Mouse (Mus musculus) kidney, adult 8-10 months (tissue): Measurements from ENCODE around the gene Rgma.

Experiments
- DNase-seq, 2 experiments: peaks; one replicate each; pipeline ENCODE4 v3.0.0; 2022

The Rgma gene

DNA sequence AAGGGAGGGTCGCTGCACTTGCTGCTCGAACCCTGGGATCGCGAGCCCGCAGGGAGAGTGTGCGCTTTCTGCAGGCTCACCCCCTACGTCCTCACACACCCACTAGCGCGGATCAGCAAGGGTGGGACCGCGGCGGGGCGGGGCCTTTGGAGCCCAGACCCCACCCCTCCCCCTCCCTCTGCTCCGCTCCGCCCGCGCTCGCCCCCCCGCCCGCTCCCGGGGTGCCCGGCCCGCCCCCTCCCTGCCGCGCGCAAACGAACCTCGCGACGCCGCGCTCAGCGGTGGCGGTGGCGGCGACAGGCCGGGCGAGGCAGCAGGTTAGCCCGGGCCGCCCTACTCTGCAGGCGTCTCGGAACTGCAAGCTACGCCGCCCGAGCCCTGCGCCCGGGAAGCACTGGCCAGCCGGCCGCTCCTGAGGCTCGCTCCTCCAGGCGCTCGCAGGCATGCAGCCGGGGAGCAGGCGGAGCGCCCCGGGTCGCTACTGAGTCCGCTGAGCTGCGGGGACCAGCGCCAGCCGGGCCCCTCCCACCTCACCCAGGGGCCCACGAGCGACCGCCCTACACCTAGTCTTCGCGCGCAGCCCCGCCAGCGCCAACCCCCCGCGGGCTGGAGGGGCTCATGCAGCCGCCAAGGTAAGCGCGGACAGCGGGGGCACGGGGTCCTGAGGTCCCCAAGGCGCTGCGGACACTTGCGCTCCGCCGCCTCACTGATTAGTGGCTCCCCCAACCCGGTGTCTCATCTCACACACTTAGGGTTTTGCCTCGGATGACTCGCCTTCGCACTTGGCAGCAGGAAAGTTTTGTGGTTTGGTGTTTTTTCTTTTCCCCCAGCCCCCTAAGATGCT, at the start of gene Rgma:
TSS of gene Rgma (plus strand) at position 253 of the 844 bp plus-strand sequence.
- peak in 1 of 2 experiments; percentile 8 for DNase-seq

DNA sequence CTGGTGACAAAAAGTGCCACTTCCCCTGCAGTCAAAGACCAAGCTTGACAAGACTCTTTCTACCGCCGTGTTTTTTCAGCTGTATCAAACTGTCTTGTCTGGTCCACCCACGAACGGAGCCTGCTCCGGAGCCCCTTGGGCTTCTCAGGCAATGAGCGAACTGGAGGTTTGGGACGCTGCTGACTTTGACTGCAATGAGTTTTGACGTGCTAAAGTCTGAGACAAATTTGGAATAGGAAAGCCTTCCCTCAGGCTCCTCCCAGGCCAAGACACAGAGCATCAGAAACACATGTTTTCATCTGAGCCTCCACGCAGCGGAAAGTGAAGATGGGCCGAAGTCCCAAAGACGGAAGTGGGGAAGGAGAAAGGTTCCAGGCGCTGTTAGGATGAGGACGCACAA, 49.1 kb upstream of the Rgma start:
- DNase-seq: no peak

DNA sequence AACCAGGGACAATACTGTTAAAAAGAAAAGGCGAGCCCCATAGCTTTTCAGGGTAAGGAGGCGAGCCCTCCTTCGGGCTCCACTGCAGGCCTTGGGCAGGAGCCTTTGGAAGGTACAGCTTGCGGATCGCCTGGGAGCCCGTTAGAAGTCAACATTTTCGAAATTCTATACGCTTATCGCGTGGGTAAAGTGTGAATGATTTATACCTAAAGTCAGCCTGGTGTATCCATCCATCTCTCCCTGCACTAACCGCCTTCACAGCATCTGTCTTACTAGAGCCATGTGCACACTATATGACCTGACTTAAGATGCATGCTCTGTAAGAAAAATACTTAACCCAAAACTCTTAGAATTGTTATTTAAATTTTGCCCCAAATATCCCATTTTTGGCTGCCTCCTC, 48.6 kb upstream of the Rgma start:
- DNase-seq: no peak

DNA sequence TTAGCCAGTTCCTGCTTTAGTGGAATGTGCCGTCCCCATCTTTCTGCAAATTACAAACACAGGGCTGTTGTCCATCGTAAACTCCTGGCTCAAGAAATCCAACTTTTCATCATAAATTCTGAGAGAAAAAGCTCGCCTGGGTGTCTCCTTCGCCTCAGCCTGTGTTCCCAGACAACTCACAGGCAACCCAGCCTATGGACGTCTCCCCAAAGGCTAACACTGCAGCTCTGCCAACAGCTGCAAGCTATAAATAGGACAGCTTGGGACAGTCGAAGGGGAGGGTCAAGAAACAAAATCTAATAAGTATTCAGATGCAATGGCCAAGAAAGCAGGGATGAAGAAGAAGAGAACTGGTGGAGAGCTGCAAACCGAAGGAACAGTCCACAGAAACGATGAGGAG, 48.1 kb upstream of the Rgma start:
- no peak for DNase-seq

DNA sequence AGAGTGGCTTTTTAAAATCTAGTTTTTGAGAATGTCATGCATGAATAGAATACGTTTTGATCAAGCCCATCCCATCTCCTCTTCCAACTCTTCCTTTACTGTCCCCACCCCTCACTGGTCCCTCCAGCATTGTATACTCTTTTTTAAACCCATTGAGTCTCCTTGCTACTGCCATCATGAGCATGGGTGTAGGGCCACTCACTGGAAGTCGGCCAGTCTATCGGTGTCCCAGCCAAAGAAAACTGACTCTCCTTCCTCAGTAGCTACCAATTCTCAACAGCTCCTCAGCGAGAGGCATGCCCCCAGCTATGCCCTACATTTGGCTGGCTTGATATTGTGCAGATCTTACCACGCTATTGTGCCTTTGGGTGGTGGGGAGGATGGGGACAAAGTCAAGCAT, 47.7 kb upstream of the Rgma start:
- DNase-seq: no peak

DNA sequence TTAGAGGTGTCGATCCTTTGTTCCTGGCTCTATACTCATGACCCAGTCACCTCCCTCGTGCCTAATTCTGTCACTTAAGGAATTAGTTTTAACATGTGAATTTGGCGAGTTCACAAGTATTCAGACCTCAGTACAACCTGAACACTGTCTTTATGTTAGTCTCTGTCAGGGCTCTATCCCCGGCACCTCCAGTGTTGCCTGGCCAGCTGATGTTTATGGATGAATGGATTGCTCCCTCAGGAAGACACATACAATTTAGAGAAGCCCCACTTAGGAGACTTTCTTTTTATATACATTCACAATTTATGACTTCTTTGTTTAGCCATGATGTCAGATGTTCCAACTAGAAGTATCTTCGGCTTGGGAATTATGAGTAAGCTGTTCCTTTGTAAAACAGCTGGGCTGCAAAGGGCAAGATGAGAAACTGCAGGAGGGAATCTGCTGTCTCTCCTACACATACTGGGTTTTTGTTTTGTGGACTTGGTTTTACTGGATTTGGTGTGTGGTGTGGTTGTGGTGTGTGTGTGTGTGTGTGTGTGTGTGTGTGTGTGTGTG, 46.6 kb upstream of the Rgma start:
- no peak for DNase-seq

DNA sequence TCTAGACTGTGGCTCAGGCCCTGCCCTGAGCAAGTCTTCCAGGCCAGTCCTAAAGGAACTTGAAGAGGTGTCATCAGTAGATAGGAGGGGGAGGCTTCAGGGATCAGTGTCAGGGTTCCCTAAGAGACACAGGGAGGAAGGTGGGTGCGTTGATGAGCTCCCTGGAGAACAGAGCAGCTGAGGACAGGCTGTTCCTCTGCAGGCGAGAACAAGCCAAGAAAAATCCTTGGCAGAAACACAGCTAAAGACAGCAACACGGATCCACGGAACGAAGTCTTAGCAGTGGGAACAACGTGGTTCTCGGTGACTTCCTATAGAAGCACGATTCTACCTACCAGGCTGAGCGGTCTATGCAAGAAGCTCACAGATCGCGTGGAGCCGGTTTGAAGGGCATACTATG, 44.6 kb upstream of the Rgma start:
- no peak for DNase-seq

DNA sequence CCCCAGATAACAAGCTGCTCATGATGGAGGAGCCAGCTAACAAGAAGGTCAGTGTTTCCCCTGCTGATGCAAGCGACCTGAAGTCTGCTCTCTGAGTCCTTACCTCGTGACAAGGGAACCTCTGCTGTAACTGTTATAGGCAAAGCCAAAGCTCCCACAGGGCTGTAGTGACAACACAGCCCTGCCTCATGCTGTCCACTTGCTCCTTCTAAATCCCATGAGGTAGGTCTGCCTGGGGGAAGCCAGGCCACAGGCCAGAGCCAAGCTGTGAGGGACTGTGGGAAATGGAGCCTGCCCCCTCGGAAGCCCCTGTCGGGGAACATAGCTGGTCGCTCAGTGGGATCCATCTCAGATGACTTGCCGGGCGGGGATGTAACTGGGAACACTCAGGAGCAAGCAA, 43.7 kb upstream of the Rgma start:
- no peak for DNase-seq

DNA sequence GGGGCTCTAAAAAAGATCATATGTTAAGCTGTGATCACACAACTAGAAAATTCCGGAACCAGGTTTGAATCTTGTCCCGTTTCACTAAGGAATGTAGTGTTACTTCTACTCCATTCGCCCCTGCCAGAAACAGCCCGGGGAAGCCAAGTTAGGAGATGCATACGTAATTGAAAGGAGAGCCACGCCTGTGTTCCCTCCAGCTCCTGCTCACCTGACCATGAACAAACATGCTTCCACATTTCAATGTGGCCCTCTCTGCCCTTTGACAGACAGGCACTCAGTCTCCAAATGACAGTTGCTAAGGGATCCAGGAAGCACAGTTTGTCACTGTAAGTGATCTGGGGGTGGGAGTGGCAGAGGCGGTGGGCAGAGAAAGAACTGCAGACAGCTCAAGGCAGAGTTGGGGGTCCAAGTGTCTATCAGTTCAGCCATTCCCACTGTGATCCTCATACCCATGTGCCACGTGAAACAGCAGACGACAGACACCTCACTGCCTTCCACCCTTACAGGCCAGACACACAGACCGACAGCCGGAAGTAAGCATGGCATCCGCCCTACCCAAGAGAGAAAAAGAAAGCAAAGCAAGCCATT, 41.8 kb upstream of the Rgma start:
- DNase-seq: no peak

DNA sequence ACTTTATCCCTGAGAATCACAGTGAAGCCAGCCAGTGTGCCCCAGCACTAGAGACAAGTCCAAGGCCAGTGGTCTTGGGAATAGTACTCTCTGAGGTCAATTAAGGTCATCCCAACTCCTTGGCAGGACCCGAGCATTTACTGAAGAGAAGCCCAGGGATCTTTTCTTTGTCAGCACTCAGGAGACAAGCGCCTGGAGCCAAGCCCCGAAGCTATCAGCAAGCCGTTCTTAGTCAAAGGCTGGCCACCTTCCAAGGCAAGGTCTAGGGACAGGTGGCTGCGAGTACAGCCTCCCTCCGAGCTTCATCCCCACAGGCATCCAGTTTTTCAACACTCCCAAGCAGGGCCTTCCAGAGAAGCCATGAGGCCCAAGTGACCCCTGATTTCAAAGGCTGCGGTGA, 40.4 kb upstream of the Rgma start:
- DNase-seq: no peak

DNA sequence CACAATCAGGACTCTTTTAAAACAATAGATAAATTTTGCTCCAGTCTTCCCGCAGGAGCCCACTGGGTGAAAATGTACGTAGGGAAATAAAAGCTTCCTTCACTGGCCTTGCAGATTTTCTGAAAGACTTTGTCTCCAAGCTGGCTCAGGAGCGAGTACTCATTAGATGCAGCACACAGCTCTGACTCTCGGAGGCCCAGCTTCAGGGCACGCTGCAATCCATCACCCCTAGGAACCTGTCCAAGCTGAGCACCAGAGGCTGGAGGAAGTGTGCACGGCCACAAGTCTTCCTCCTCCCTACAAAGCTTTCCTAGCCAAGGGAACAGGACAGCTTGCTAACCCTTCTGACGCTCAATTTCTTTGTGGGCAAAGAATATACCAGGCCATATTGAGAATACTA, 38.9 kb upstream of the Rgma start:
- DNase-seq: no peak

DNA sequence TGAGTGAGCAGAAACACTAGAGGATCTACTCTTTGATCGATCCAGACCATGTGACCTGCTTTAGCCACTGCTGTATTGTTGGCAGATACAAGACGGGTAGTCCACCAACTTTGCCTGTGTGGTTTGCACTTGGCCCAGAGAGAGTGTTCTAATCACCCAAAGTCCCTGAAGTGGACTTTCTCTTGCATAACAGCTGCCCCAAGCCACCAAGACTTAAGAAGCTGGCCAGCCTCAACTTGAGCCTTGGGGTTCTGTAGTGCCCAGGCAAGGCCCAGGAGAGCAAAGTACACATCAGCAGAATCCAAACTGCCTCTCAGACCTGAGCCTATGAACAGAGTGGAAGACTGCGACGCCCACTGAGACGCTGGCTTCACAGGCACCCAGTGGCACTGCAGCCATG, 37.0 kb upstream of the Rgma start:
- peak; percentile 18 to 31 for DNase-seq

DNA sequence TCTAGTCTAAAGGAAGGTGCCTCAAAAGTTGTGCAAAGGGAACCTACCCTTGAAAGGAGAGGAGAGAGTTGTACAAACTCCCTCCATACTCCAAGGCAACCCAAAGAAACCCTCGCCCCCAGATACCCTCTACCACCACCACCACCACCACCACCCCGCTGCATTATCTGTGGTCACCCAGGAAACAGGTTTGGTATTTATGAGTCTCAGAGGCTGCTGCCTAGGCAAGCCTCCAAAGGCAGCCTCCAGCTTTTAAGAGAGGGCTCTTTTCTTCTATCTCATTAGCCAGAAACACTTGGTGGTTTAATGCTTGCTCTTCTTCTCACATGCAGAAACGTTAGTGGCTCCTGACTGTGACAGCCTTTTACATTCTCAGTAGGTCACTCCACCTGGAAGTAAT, 31.5 kb upstream of the Rgma start:
- no peak for DNase-seq

DNA sequence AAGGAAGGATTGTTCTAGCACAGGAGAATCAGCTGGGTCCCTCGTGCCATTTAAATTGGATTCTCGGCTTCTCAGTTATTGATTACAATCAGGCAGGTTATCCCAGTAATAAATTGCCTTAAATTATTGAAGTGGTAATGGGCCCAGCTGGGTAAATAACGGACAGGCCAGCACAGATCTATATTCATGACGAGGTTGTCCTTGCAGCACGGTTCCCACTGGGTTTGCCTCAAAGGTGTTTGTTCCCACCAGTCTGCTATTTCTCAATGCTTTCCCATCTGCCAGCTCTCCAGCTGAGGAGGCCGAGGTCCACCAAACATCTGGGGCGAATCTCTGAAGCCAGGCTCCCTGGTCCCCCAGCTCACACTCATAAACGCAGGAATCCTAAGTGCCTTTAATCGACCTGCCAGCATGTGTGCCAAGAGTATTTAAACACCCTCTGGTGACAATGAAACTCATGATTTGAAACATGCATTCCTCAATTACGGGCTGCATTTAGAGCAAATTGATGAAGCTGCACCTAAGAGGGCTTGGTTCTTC, 26.7 kb upstream of the Rgma start:
- DNase-seq: no peak

DNA sequence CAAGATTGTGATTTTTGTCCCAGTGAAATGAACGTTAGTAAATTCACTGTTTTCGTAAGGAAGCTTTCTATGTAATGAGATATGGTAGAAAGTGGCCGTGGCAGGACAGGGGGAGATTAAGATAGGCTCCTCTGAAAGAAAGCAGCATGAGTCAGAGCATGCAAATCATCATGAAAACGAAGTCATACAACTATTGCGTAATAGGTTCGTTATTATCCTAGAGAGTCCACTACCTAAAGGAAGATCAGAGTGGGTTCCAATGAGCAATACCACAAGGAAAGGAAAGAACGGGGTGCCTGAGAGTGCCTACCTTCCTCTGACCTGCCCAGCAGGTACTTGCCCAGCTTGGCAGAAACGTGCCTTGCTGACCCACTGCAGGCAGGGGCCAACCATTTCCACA, 26.2 kb upstream of the Rgma start:
- no peak for DNase-seq

DNA sequence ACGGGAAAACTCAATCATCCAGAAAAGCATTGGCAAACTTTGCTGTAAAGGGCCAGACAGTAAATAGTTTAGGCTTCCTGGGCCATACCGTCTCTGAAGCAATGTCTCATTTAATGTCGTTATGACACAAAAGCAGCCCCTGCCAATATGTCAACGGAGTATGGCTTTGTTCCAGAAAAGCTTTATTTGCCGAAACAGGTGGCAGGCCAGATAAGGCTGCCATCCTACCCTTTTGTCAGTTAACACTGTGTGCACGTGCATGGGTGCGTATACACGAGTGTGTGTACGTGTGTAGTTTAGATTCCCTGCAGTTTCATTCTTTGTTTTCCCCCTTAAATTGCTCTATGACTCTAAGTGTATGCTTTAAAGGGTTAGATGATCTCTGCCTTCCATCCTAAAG, 20.1 kb upstream of the Rgma start:
- no peak for DNase-seq

DNA sequence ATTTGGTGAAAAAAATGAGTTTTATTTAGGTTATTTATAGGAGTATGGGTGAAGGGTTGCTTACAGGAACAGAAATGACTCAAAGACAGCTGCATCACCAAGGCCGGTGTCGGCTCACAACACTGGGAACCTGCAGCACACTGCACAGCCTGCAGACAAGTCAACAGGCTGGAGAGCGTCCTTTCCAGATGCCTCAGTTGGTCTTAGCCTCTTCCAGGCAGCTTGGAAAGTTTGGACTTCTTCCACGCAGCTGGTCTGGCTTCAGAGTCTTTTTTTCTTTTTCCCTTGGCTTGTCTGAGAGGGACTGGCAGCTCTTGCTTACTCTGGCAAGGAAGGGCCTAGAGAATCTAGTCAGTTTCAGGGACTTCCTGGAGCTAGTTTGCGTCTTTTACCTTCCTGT, 18.4 kb upstream of the Rgma start:
- DNase-seq: no peak

DNA sequence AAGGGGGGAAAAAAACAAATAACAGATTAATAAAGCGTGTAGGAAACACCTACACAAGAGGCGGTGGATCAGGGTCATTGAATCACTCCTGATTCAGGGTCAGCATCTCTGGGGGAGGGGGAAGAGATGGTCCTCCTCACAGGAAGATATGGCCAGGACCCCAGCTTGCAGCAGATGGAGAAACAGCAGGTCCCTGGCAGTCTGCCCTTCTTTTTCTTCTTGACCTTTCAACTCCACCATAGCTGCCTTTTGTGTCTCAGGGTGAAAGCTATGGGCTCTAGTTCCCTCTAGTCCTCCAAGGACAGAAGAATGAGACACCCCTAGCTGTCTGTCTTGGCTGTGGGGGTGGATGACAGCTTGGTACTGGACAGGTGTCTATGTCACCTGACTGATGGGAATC, 17.7 kb upstream of the Rgma start:
- no peak for DNase-seq

DNA sequence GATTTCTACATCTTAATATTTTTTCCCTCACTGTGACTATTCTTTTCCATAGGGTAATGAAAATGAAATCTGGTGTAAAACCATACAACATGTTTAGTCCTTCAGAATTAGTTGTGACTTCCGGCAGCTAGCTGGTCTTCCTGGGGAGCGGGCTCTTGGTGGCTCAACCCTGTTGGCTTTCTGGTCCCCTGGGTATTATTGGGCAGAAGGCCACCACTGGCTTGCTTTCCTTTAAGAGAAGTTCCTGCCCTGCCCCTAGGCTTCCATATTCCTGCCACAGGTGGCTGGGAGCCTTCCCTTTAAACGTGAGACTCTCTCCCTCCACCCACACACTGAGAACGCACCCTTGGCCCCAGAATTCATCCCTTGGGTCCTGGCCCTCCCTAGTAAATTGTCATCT, 9.8 kb upstream of the Rgma start:
- no peak for DNase-seq

DNA sequence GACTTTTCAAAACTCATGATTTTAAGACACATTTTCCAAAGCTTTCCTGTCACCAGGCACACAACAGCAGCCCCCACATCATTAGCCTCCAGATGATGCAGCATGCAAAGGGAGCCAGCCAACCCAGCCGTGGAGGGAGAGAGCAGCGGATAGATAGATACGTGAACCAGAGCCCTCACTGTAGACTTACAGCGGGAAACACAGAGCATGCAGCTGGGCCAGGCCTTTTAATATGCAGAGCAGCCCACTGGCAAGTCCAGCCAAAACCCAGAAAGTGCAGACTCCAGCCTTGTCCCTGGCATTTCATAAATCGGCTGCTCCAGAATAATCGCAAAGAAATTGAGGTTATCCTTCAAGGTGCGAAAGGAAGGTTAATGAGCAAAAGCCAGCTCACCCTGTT, 9.3 kb upstream of the Rgma start:
- no peak for DNase-seq

DNA sequence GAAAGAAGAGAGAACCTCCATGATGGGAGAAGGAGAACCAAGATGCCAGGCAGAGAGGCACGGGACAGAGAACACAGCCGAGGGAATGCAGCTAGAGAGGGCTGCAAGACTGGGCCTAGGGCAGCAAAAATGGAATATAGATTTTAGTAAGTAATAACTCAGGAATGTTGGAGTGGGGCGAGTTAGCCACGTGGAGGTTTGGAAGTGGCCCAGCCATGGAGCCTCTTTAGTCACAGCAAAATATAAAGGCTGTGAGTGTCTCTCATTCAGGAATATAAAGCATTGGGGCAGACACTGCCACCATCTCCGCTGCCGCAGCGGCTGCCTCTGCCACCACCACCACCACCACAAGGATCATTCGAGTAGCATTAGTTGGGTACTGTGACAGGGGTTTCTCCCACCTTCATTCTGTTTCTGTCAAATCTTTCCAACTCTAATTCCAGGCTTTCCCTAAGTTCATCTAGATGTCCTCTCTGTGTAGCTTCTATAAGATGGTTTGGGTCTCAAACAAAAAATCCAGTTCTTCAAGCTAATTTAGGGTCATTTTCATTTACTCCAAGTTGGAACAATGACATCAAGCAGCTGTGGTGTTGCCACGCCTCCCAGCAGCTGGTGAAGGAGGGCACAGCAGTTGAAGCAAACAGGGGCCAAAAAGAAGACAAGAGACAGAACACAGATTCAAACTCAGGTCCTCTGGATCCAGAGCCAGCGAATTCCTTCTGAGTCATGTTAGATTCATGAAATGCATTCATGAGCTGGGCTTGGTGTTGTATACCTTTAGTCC, 7.4 kb upstream of the Rgma start:
- DNase-seq: no peak

DNA sequence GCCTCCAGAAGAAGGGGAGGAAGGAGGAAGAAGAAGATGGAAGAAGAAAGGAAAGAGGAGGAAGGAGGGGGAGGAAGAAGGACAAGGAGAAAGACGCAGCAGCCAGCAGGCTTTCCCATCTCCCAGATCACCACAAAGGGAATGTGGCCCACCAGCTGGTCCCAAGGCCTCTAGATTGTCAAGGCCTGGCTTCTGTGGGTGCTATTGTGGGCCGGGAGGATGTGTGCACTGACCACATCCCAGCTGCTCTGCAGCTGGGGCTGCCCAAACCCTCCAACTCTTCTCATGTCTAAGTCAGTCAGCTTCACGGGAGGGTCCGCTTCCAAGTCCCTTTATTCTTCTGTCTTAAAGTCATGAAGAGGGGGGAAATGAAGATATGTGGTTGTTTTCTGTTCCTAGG, 5.3 kb upstream of the Rgma start:
- DNase-seq: no peak

DNA sequence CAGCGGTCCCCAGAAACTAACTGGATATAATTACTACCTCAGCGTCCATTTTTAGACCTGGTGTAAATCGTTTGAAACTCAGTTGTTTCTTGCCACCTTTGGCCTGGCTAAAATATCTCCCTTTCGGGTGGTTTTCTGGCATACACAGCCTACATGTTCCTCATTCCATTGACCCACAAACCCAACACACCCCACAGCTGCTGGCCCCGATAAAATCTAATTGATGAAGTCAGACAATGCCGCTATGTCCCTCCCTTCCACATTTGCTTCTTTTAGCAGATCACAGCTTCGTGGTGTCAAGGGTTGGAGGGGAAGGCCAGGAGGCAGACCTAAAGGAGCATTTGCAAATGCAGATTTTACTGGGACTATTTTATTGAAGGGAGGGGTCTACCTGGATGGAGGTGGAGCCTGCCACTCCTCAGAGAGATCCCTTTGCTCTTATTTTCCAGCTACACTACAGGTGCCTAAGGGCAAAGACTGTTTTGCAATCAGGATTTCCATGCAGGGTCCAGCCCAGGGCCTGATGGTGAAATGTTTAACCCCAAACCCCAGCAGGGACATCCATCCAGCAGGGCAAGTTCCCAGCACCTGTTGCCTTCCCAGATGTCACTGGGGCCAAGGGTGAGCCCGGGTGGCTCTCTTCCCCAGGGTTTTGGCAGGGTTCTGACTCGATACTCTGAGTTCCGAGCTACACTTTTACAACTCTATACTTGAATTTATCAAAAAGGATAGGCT, 3.6 kb upstream of the Rgma start:
- DNase-seq: no peak
